ENCODE assay signal across 8 mouse cellular contexts in the genomic region with DNA sequence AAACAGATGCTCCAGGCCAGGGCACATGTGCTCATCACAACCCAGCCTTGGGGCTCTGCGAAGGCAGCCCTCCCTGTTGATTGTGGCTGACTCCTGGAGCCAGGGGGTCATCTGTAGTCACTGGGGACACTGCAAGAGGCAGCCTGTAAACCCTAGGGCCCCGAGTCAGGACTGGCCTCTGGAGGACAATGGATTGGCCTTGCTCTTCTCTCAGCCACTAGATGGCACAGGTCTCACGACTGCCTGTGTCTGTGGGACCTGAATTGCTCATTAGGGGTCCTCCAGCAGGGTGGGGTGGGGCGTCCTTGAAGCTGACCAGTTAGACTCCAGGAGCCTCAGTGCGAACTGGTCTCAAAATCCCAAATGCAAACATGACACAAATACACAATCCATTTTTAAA. TPM values are rescaled to one million over a fixed set of nuclear protein-coding genes. Genes with fewer than 3 reads are reported as not detected.
DNase-seq lines count a peak whose midpoint lies in the region; ATAC-seq and TF ChIP-seq lines count a peak whose summit lies in the region.

No protein-coding gene starts in this region.

- no peak for ATAC-seq in kidney, postnatal 0 days (replicated peaks; ENCODE audit: low FRiP score, low read depth)
- 0 out of 2 replicates have a peak, but pooled peaks have one; percentile 21 for ATAC-seq in embryonic facial prominence, embryonic 11.5 days (replicated peaks; ENCODE audit: insufficient number of reproducible peaks, low FRiP score, low TSS enrichment, low read depth)
- ATAC-seq in megakaryocyte progenitor cell, adult 5-6 weeks (replicated peaks; ENCODE audit: poor library complexity) = peak; percentile 42; the same call in 1 of the 2 replicates
- ATAC-seq in erythroid progenitor cell, adult 5-6 weeks (replicated peaks; ENCODE audit: low FRiP score, poor library complexity, severe bottlenecking) = no peak
- ATAC-seq in granulocyte monocyte progenitor cell, adult 5-6 weeks (replicated peaks; ENCODE audit: poor library complexity, severe bottlenecking) = no peak

- H3K9ac ChIP-seq in kidney, postnatal 0 days (ENCODE audit: low read depth, low read length) = no peak overlapping the region
- H3K9ac ChIP-seq in embryonic facial prominence, embryonic 11.5 days (replicated peaks; ENCODE audit: low read length) = no peak overlapping the region

- 27% methylated on average over 5 of the region's 5 CpGs for WGBS in kidney, postnatal 0 days
- 35% methylated on average over 5 of the region's 5 CpGs for WGBS in embryonic facial prominence, embryonic 11.5 days

- H3K36me3 ChIP-seq in kidney, postnatal 0 days (ENCODE audit: insufficient read depth, low read length) = peaks cover 15% of the 10 kb centered on the region
- H3K36me3 ChIP-seq in embryonic facial prominence, embryonic 11.5 days (replicated peaks; ENCODE audit: control insufficient read depth, insufficient read depth, low read depth, low read length) = no peaks in the 10 kb centered on the region; the same call in 1 of the 2 replicates

- H3K9me3 ChIP-seq in kidney, postnatal 0 days (replicated peaks; ENCODE audit: low read length) = no peaks in the 10 kb centered on the region
- no peaks in the 10 kb centered on the region for H3K9me3 ChIP-seq in embryonic facial prominence, embryonic 11.5 days (replicated peaks; ENCODE audit: control insufficient read depth, low read length)

- TF ChIP-seq CTCF in kidney, postnatal 0 days (IDR thresholded peaks at IDR 0.05; ENCODE audit: low read depth) = peak; percentile 64

- H3K4me1 ChIP-seq in kidney, postnatal 0 days (replicated peaks; ENCODE audit: insufficient read depth, low read length) = no peaks in the 10 kb centered on the region
- H3K4me1 ChIP-seq in embryonic facial prominence, embryonic 11.5 days (ENCODE audit: control insufficient read depth, insufficient read depth, low read length) = no peaks in the 10 kb centered on the region

- H3K4me3 ChIP-seq in kidney, postnatal 0 days (replicated peaks; ENCODE audit: low read depth, low read length) = no peak overlapping the region
- H3K4me3 ChIP-seq in embryonic facial prominence, embryonic 11.5 days (ENCODE audit: low read depth, low read length) = no peak overlapping the region

- no peak overlapping the region for H3K4me2 ChIP-seq in kidney, postnatal 0 days (ENCODE audit: low read length)
- H3K4me2 ChIP-seq in embryonic facial prominence, embryonic 11.5 days (ENCODE audit: low read depth, low read length) = no peak overlapping the region

- no peaks in the 10 kb centered on the region for H3K27me3 ChIP-seq in kidney, postnatal 0 days (ENCODE audit: insufficient read depth, low read length)
- H3K27me3 ChIP-seq in embryonic facial prominence, embryonic 11.5 days (ENCODE audit: control insufficient read depth, insufficient read depth, low read length) = no peaks in the 10 kb centered on the region

- H3K27ac ChIP-seq in kidney, postnatal 0 days = no peak overlapping the region
- H3K27ac ChIP-seq in embryonic facial prominence, embryonic 11.5 days (replicated peaks; ENCODE audit: low read depth, low read length) = no peak overlapping the region

- DNase-seq in kidney, postnatal 0 days (ENCODE audit: low spot score) = peak; percentile 53
- no peak for DNase-seq in kidney, adult 11 months
- DNase-seq in MN1 (ENCODE audit: low spot score) = peak; percentile 60
- peak; percentile 45 for DNase-seq in embryonic facial prominence, embryonic 11.5 days (ENCODE audit: low spot score)
- DNase-seq in ovary, postnatal 14 days (ENCODE audit: low spot score) = no peak

RNA-seq across cellular contexts. Expression of a gene that starts 19.2 kb away (rescaled TPM):
- 2.5 and 3.1 TPM in 2 replicates for polyA plus RNA-seq in kidney, postnatal 0 days (2015; fragmentation: Nextera tagmentation; extraction: Ambion mirVana)
- polyA plus RNA-seq in embryonic facial prominence, embryonic 11.5 days (2014; fragmentation: Nextera tagmentation; extraction: Ambion mirVana) = 9.5 and 14.4 TPM in 2 replicates
- total RNA-seq in megakaryocyte progenitor cell, adult 5-6 weeks (2015) = not detected in 2 replicates
- not detected in 2 replicates for total RNA-seq in megakaryocyte progenitor cell, adult 5-6 weeks (2017)
- not detected in 2 replicates for total RNA-seq in erythroid progenitor cell, adult 5-6 weeks (2015; ENCODE audit: low replicate concordance)
- not detected in 2 replicates for total RNA-seq in erythroid progenitor cell, adult 5-6 weeks (2017; ENCODE audit: low replicate concordance)
- 0.09 TPM in 1 of 2 replicates, not detected in the other for total RNA-seq in granulocyte monocyte progenitor cell, adult 5-6 weeks (2014; fragmentation: Nextera tagmentation)
- not detected in 2 replicates for total RNA-seq in granulocyte monocyte progenitor cell, adult 5-6 weeks (2017)

RNA-seq across cellular contexts. Expression of a gene that starts 45.6 kb away (rescaled TPM):
- polyA plus RNA-seq in kidney, postnatal 0 days (2015; fragmentation: Nextera tagmentation; extraction: Ambion mirVana) = 41.8 and 46.2 TPM in 2 replicates
- polyA plus RNA-seq in embryonic facial prominence, embryonic 11.5 days (2014; fragmentation: Nextera tagmentation; extraction: Ambion mirVana) = 61.2 and 62.4 TPM in 2 replicates
- total RNA-seq in megakaryocyte progenitor cell, adult 5-6 weeks (2015) = 17.6 and 18.0 TPM in 2 replicates
- total RNA-seq in megakaryocyte progenitor cell, adult 5-6 weeks (2017) = 29.3 and 35.3 TPM in 2 replicates
- total RNA-seq in erythroid progenitor cell, adult 5-6 weeks (2015; ENCODE audit: low replicate concordance) = 42.9 and 54.5 TPM in 2 replicates
- 67.9 and 91.3 TPM in 2 replicates for total RNA-seq in erythroid progenitor cell, adult 5-6 weeks (2017; ENCODE audit: low replicate concordance)
- total RNA-seq in granulocyte monocyte progenitor cell, adult 5-6 weeks (2014; fragmentation: Nextera tagmentation) = 24.9 and 27.4 TPM in 2 replicates
- total RNA-seq in granulocyte monocyte progenitor cell, adult 5-6 weeks (2017) = 36.2 and 36.3 TPM in 2 replicates

Comparison
In these comparisons a context has a peak if more than half of its experiments do, and no peak if none do; other contexts are left out.
1. DNase-seq: peak in kidney, postnatal 0 days (single experiment), MN1 (single experiment) and embryonic facial prominence, embryonic 11.5 days (single experiment); none in kidney, adult 11 months (single experiment) and ovary, postnatal 14 days (single experiment).
2. ATAC-seq: peak in embryonic facial prominence, embryonic 11.5 days (single experiment) and megakaryocyte progenitor cell, adult 5-6 weeks (single experiment); none in kidney, postnatal 0 days (single experiment), erythroid progenitor cell, adult 5-6 weeks (single experiment) and granulocyte monocyte progenitor cell, adult 5-6 weeks (single experiment).